Mouse (Mus musculus) G1E (cell line): ENCODE data around the gene Cenpp. TPM values are rescaled to one million over a fixed set of nuclear protein-coding genes. Genes with fewer than 3 reads are reported as not detected.

Experiments used
- ATAC-seq: 2 replicates; pipeline ENCODE4 v1.8.0; 2016; ENCODE audit warnings: mild to moderate bottlenecking; ENCODE audit not compliant: insufficient number of reproducible peaks, poor library complexity, low FRiP score, severe bottlenecking; ENCODE audit errors: extremely low read depth
- DNase-seq: peaks from one replicate; pipeline ENCODE4 v3.0.0; 2012; ENCODE audit warnings: low spot score
- H3K27me3 ChIP-seq: 2 replicates; pipeline ENCODE4 v1.6.1; 2012; ENCODE audit warnings: mild to moderate bottlenecking, low read length, inconsistent platforms; ENCODE audit not compliant: insufficient read depth
- H3K36me3 ChIP-seq: replicated peaks from 2 replicates; pipeline ENCODE3; 2012; ENCODE audit warnings: mild to moderate bottlenecking, inconsistent platforms
- H3K4me1 ChIP-seq: 2 replicates; pipeline ENCODE4 v1.6.1; 2012; ENCODE audit warnings: low read depth, low read length, inconsistent platforms, mixed read lengths; ENCODE audit not compliant: insufficient read depth
- H3K4me3 ChIP-seq: 2 replicates; pipeline ENCODE4 v1.5.1; 2012; ENCODE audit warnings: low read depth, mild to moderate bottlenecking, inconsistent platforms, low read length, moderate library complexity, mixed read lengths
- H3K9me3 ChIP-seq: replicated peaks from 2 replicates; pipeline ENCODE4 v1.6.1; 2012; ENCODE audit warnings: inconsistent platforms
- CTCF ChIP-seq: IDR thresholded peaks from 2 replicates; pipeline ENCODE4 v1.5.1; 2012; ENCODE audit warnings: low read depth, low read length, inconsistent platforms, mixed read lengths
- GATA1 ChIP-seq: IDR thresholded peaks from 2 replicates; pipeline ENCODE4 v1.6.1; 2012; ENCODE audit warnings: borderline replicate concordance, low read length, inconsistent platforms, mixed read lengths
- GATA2 ChIP-seq: IDR thresholded peaks from 2 replicates; pipeline ENCODE4 v1.6.1; 2012; ENCODE audit warnings: low read depth, low read length, inconsistent platforms, borderline replicate concordance
- POLR2AphosphoS5 ChIP-seq: IDR thresholded peaks from 2 replicates; pipeline ENCODE4 v1.6.1; 2012; ENCODE audit warnings: low read depth, low read length, inconsistent platforms; ENCODE audit not compliant: insufficient replicate concordance
- TAL1 ChIP-seq: conservative IDR thresholded peaks from 2 replicates; pipeline ENCODE4 v1.6.1; 2012; ENCODE audit warnings: low read depth, low read length, inconsistent platforms, mixed read lengths
- polyA plus RNA-seq: library from polyadenylated mRNA; stranded (reverse); fragments of >175 nt; gene quantifications from 2 replicates; pipeline ENCODE4 v1.2.3, GENCODE M21; 2012
- total RNA-seq, 2 experiments: library from RNA; stranded (forward) in 1 of 2; stranded (reverse) in 1 of 2; fragments of 200-1000 nt in 1 of 2; fragments of >200 nt in 1 of 2; fragmentation: Nextera tagmentation in 1 of 2; gene quantifications; 2 replicates each; pipeline ENCODE4 v1.2.3; 2014 to 2017

Cenpp gene
- total and polyA plus RNA-seq, 3 experiments = 7.7 to 48.5 (median 29.9) TPM

DNA sequence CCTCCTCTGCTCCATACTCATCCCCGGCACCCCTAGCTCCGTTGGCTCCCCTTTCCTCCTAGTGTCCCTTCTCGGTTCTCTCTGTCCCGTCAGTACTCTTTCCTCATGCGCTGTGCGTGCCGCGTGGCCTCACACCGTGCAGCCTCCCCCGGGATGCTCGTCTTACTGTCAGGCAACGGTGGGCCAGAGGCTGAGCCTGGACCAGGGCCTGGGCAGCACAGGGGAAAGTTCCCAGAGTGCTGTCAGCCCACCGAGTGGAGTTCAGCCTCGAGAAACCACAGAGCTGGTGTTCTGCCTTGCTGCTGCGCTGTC lies 231.0 kb downstream of the Cenpp start:
- H3K4me1 ChIP-seq = peaks cover 34% of the 10 kb centered on the region
- H3K36me3 ChIP-seq = peaks cover 33% of the 10 kb centered on the region
- ATAC-seq (peak; percentile 11; the same call in 1 of the 2 replicates), DNase-seq (peak; percentile 40)
- no peaks in the 10 kb centered on the region for H3K9me3 ChIP-seq
- no peaks in the 10 kb centered on the region; the same call in none of the 2 replicates for H3K27me3 ChIP-seq
- H3K4me3 ChIP-seq = peak overlapping the region; percentile 97
- TF ChIP-seq TAL1 (no peak), POLR2AphosphoS5 (no peak), GATA1 (no peak), GATA2 (no peak), CTCF (no peak)

DNA sequence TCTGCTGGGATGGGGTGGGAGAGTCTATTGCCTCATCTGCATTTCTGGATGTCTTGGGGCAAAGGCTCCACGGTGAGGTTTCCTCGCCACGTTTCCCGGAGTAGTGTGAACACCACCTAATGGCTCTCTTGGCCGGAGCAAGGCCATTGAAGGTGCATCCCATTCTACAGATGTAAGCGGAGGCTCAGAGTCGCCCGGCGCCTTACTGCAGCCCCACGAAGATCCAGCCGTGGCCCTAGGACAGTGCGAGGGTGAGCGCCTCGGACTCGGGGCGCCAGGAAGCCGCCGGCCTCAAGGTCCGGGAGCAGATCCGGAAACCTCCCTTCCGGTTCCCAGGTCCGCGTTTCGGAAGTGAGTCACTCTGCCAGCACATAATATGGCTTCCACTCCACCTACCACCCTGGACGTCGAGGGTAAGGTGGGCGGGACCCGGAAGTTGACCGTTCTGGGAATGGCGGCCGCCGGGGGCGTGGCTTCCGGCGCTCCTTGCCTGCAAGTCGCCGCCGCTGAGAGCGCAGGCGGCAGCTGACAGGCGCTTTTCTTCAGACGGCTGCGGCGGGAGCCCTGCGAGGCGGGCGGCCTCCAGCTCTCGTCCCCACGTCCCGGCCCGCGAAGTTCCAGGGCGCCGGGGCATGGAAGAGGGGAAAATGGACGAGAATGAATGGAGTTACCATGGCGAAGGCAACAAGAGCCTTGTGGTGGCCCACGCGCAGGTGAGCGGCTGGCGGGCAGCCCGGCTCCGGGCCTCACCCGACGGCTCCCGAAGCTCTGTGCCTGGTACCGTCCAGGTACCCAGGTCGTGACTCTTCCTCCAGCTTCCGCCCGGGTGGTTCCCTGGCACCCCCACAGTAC lies 231.6 kb downstream of the Cenpp start, which contains the start of gene Ippk:
Gene Ippk (plus strand): TSS at position 496 of the 852 bp plus-strand sequence.
- H3K4me1 ChIP-seq = peaks cover 39% of the 10 kb centered on the region
- peaks cover 6% of the 10 kb centered on the region for H3K27me3 ChIP-seq
- H3K9me3 ChIP-seq = no peaks in the 10 kb centered on the region
- DNase-seq = peak; percentile 96
- peak within 1 kb of the TSS; percentile 97 for H3K4me3 ChIP-seq
- peaks cover 30% of the 10 kb centered on the region for H3K36me3 ChIP-seq
- TF ChIP-seq TAL1 (no peak), CTCF (no peak), GATA1 (no peak), POLR2AphosphoS5 (no peak), GATA2 (no peak)
- ATAC-seq = peak; percentile 100

Other genes with a start within 250 kb of the Cenpp start
- gene Ippk, start 231.5 kb downstream of the Cenpp start, total RNA-seq (2014; fragmentation: Nextera tagmentation) = 4.5 and 4.8 TPM in 2 replicates
- gene Ippk, start 231.5 kb downstream of the Cenpp start, total RNA-seq (2017) = 15.8 and 15.9 TPM in 2 replicates
- 1.3 and 2.3 TPM in 2 replicates for gene Ippk, start 231.5 kb downstream of the Cenpp start, polyA plus RNA-seq
- 1.4 and 1.8 TPM in 2 replicates for gene Tes3-ps, start 159.5 kb downstream of the Cenpp start, total RNA-seq (2014; fragmentation: Nextera tagmentation)
- 2.8 and 4.4 TPM in 2 replicates for gene Tes3-ps, start 159.5 kb downstream of the Cenpp start, total RNA-seq (2017)
- gene Tes3-ps, start 159.5 kb downstream of the Cenpp start, polyA plus RNA-seq = 0.01 TPM in 1 of 2 replicates, not detected in the other
- not detected in 2 replicates for gene Ecm2, start 148.0 kb downstream of the Cenpp start, total RNA-seq (2014; fragmentation: Nextera tagmentation)
- 0.16 and 0.17 TPM in 2 replicates for gene Ecm2, start 148.0 kb downstream of the Cenpp start, total RNA-seq (2017)
- gene Ecm2, start 148.0 kb downstream of the Cenpp start, polyA plus RNA-seq = 0.01 TPM in 1 of 2 replicates, not detected in the other
- gene Aspn, start 108.3 kb downstream of the Cenpp start, total RNA-seq (2014; fragmentation: Nextera tagmentation) = not detected in 2 replicates
- 0.06 TPM in 1 of 2 replicates, not detected in the other for gene Aspn, start 108.3 kb downstream of the Cenpp start, total RNA-seq (2017)
- gene Aspn, start 108.3 kb downstream of the Cenpp start, polyA plus RNA-seq = not detected in 2 replicates
- not detected in 2 replicates for gene Omd, start 70.3 kb downstream of the Cenpp start, total RNA-seq (2014; fragmentation: Nextera tagmentation)
- gene Omd, start 70.3 kb downstream of the Cenpp start, total RNA-seq (2017) = 0.05 TPM in 1 of 2 replicates, not detected in the other
- not detected in 2 replicates for gene Omd, start 70.3 kb downstream of the Cenpp start, polyA plus RNA-seq
- gene Ogn, start 44.7 kb downstream of the Cenpp start, total RNA-seq (2014; fragmentation: Nextera tagmentation) = not detected in 2 replicates
- 0.05 and 0.12 TPM in 2 replicates for gene Ogn, start 44.7 kb downstream of the Cenpp start, total RNA-seq (2017)
- gene Ogn, start 44.7 kb downstream of the Cenpp start, polyA plus RNA-seq = not detected in 2 replicates
- gene Nol8, start 293 bp upstream of the Cenpp start, total RNA-seq (2014; fragmentation: Nextera tagmentation) = 78.6 and 90.0 TPM in 2 replicates
- 40.2 and 59.2 TPM in 2 replicates for gene Nol8, start 293 bp upstream of the Cenpp start, total RNA-seq (2017)
- 2.0 and 3.0 TPM in 2 replicates for gene Nol8, start 293 bp upstream of the Cenpp start, polyA plus RNA-seq
- 162 and 174 TPM in 2 replicates for gene Iars, start 29.3 kb upstream of the Cenpp start, total RNA-seq (2014; fragmentation: Nextera tagmentation)
- gene Iars, start 29.3 kb upstream of the Cenpp start, total RNA-seq (2017) = 65.3 and 73.4 TPM in 2 replicates
- gene Iars, start 29.3 kb upstream of the Cenpp start, polyA plus RNA-seq = 19.6 and 38.9 TPM in 2 replicates
- not detected in 2 replicates for gene Gm30302, start 146.2 kb upstream of the Cenpp start, total RNA-seq (2014; fragmentation: Nextera tagmentation)
- gene Gm30302, start 146.2 kb upstream of the Cenpp start, total RNA-seq (2017) = 0.05 and 0.17 TPM in 2 replicates
- gene Gm30302, start 146.2 kb upstream of the Cenpp start, polyA plus RNA-seq = not detected in 2 replicates